25 mouse cellular contexts compared by ENCODE assay signal in genomic region chr10:53062741-53063140, GRCm38 (mm10).
A peak's percentile ranks its signal among the peaks of the same experiment; 100 is the strongest.
DNase-seq lines count a peak whose midpoint lies in the region; ATAC-seq lines count a peak whose summit lies in the region.
"Had no signal": no experiment of that assay in that cellular context is flagged by ENCODE, and none has a peak within 500 bp of the region (broad histone marks: within the 10 kb centered on the region; RNA-seq: fewer than 3 reads in every experiment).

No protein-coding gene starts in this region.

- H3K9ac ChIP-seq in kidney, embryonic 14.5 days (ENCODE audit: low read depth, low read length), result no peak overlapping the region
- H3K9ac ChIP-seq in kidney, embryonic 15.5 days, result no peak overlapping the region
- H3K9ac ChIP-seq: embryonic facial prominence, embryonic 12.5 days; embryonic facial prominence, embryonic 15.5 days; heart, embryonic 13.5 days; hindbrain, embryonic 15.5 days had no signal

- no peaks in the 10 kb centered on the region for H3K36me3 ChIP-seq in kidney, embryonic 14.5 days (ENCODE audit: control insufficient read depth, insufficient read depth, low read length)
- H3K36me3 ChIP-seq in kidney, embryonic 15.5 days, result no peaks in the 10 kb centered on the region
- H3K36me3 ChIP-seq: embryonic facial prominence, embryonic 12.5 days; embryonic facial prominence, embryonic 15.5 days; heart, embryonic 10.5 days; heart, embryonic 13.5 days; hindbrain, embryonic 15.5 days had no signal

- peak; percentile 60 for DNase-seq in kidney, adult 11 months
- peak; percentile 28 for DNase-seq in kidney, postnatal 10 days
- DNase-seq in kidney, postnatal 36 days, result peak; percentile 45 to 69
- no peak for DNase-seq in thymus, postnatal 25 days
- no peak for DNase-seq in ovary, postnatal 10 days (ENCODE audit: low spot score)
- no peak for DNase-seq in right cerebral cortex, postnatal 36 days (ENCODE audit: low spot score in 2 of 2)
- DNase-seq: adrenal gland, adult 8-10 months; adrenal gland, postnatal 25 days; cerebellum, adult 11-12 months; cerebellum, adult 8-10 months; cerebellum, postnatal 10 days; cerebellum, postnatal 36 days; gastrocnemius, postnatal 25 days; heart, adult 2 months; heart, postnatal 14 days; heart, postnatal 4 days had no signal

- H3K9me3 ChIP-seq in kidney, embryonic 14.5 days (ENCODE audit: control insufficient read depth, low read length), result no peaks in the 10 kb centered on the region
- H3K9me3 ChIP-seq in kidney, embryonic 15.5 days (replicated peaks), result no peaks in the 10 kb centered on the region
- H3K9me3 ChIP-seq: embryonic facial prominence, embryonic 12.5 days; embryonic facial prominence, embryonic 15.5 days; heart, embryonic 10.5 days; heart, embryonic 13.5 days; hindbrain, embryonic 15.5 days had no signal

- no peak for ATAC-seq in kidney, embryonic 14.5 days (ENCODE audit: low FRiP score, low TSS enrichment)
- peak; percentile 64; the same call in 1 of the 2 replicates for ATAC-seq in kidney, embryonic 15.5 days (replicated peaks; ENCODE audit: low FRiP score)
- ATAC-seq: activated CD4-positive, CD25-positive, alpha-beta regulatory T cell, adult 4 months; forebrain, embryonic 14.5 days had no signal

- no peaks in the 10 kb centered on the region for H3K4me1 ChIP-seq in kidney, embryonic 14.5 days (ENCODE audit: control insufficient read depth, insufficient read depth, low read length)
- H3K4me1 ChIP-seq in kidney, embryonic 15.5 days, result no peaks in the 10 kb centered on the region
- H3K4me1 ChIP-seq: embryonic facial prominence, embryonic 12.5 days; embryonic facial prominence, embryonic 15.5 days; heart, embryonic 10.5 days; heart, embryonic 13.5 days; hindbrain, embryonic 15.5 days had no signal

- no peak overlapping the region for H3K4me2 ChIP-seq in kidney, embryonic 14.5 days (replicated peaks; ENCODE audit: low read depth, low read length)
- H3K4me2 ChIP-seq in kidney, embryonic 15.5 days, result no peak overlapping the region
- H3K4me2 ChIP-seq: embryonic facial prominence, embryonic 12.5 days; embryonic facial prominence, embryonic 15.5 days; heart, embryonic 13.5 days; hindbrain, embryonic 15.5 days had no signal

- no peak overlapping the region for H3K4me3 ChIP-seq in kidney, embryonic 14.5 days (ENCODE audit: low read length)
- no peak overlapping the region for H3K4me3 ChIP-seq in kidney, embryonic 15.5 days (replicated peaks)
- H3K4me3 ChIP-seq: embryonic facial prominence, embryonic 12.5 days; embryonic facial prominence, embryonic 15.5 days; heart, adult 2 months; heart, embryonic 10.5 days; heart, embryonic 13.5 days; hindbrain, embryonic 15.5 days had no signal

- no peak overlapping the region for H3K27ac ChIP-seq in kidney, embryonic 14.5 days (ENCODE audit: low read depth, low read length)
- peak overlapping the region; percentile 60 for H3K27ac ChIP-seq in kidney, embryonic 15.5 days
- H3K27ac ChIP-seq: embryonic facial prominence, embryonic 12.5 days; embryonic facial prominence, embryonic 15.5 days; heart, adult 2 months; heart, embryonic 10.5 days; heart, embryonic 13.5 days; hindbrain, embryonic 15.5 days had no signal

- no peaks in the 10 kb centered on the region for H3K27me3 ChIP-seq in kidney, embryonic 14.5 days (ENCODE audit: control insufficient read depth, insufficient read depth, low read length)
- H3K27me3 ChIP-seq in kidney, embryonic 15.5 days, result no peaks in the 10 kb centered on the region
- H3K27me3 ChIP-seq: embryonic facial prominence, embryonic 12.5 days; embryonic facial prominence, embryonic 15.5 days; heart, embryonic 13.5 days; hindbrain, embryonic 15.5 days had no signal

Comparison
In these comparisons a context has a peak if more than half of its experiments do, and no peak if none do; other contexts are left out.
1. DNase-seq: peak in kidney, adult 11 months (single experiment), kidney, postnatal 10 days (single experiment) and kidney, postnatal 36 days (2 of 2); none in thymus, postnatal 25 days (single experiment), ovary, postnatal 10 days (single experiment) and right cerebral cortex, postnatal 36 days (0 of 2).